Mouse (Mus musculus): ENCODE data around the gene Por. TPM values are rescaled to one million over a fixed set of nuclear protein-coding genes. Genes with fewer than 3 reads are reported as not detected.

Gene Por
- total RNA-seq (2014; rRNA removed; ENCODE audit: low replicate concordance) (71.7 and 85.6 TPM in 2 replicates), polyA plus RNA-seq (2015; fragmentation: Nextera tagmentation; extraction: Ambion mirVana) (44.9 and 45.0 TPM in 2 replicates)

GRCm38 (mm10) chr5:135669741-135670275 is at the start of gene Por:
Gene Por, plus strand, starts transcription at chr5:135670033.
- Histone ChIP-seq H3K27me3 (ENCODE audit: control insufficient read depth, insufficient read depth, low read length) (no peaks in the 10 kb centered on the region), H3K9ac (replicated peaks; ENCODE audit: low read depth, low read length) (no peak within 1 kb of the TSS), H3K4me1 (ENCODE audit: control insufficient read depth, insufficient read depth) (no peaks in the 10 kb centered on the region), H3K36me3 (replicated peaks; ENCODE audit: control insufficient read depth, insufficient read depth, low read length) (no peaks in the 10 kb centered on the region), H3K4me2 (ENCODE audit: low read depth, low read length) (no peak within 1 kb of the TSS), H3K4me3 (ENCODE audit: low read depth, low read length) (no peak within 1 kb of the TSS), H3K27ac (ENCODE audit: low read depth) (no peak within 1 kb of the TSS), H3K9me3 (replicated peaks; ENCODE audit: control insufficient read depth, low read length) (peaks cover 6% of the 10 kb centered on the region; the same call in 1 of the 2 replicates)
- ATAC-seq (ENCODE audit: insufficient read depth, low read depth) (peak; percentile 30; the same call in 1 of the 2 replicates), DNase-seq (ENCODE audit: low spot score) (no peak)
- TF ChIP-seq CTCF (IDR thresholded peaks at IDR 0.05; ENCODE audit: low read depth) (no peak), EP300 (IDR thresholded peaks at IDR 0.05; ENCODE audit: low read depth) (no peak)
- WGBS = 30% methylated on average over 9 of the region's 9 CpGs

- 78% methylated on average over 9 of the region's 9 CpGs for WGBS
- no peak for TF ChIP-seq EP300 (IDR thresholded peaks at IDR 0.05; ENCODE audit: low read depth)
- TF ChIP-seq CTCF (IDR thresholded peaks at IDR 0.05; ENCODE audit: low read depth) = no peak
- DNase-seq (ENCODE audit: low spot score) (no peak), ATAC-seq (ENCODE audit: insufficient read depth, low read depth) (no peak)
- Histone ChIP-seq H3K9ac (replicated peaks; ENCODE audit: low read depth, low read length) (no peak overlapping the region), H3K36me3 (replicated peaks; ENCODE audit: control insufficient read depth, insufficient read depth, low read length) (no peaks in the 10 kb centered on the region), H3K9me3 (replicated peaks; ENCODE audit: control insufficient read depth, low read length) (no peaks in the 10 kb centered on the region), H3K27me3 (ENCODE audit: control insufficient read depth, insufficient read depth, low read length) (no peaks in the 10 kb centered on the region), H3K4me2 (ENCODE audit: low read depth, low read length) (no peak overlapping the region), H3K27ac (ENCODE audit: low read depth) (no peak overlapping the region), H3K4me3 (ENCODE audit: low read depth, low read length) (no peak overlapping the region), H3K4me1 (ENCODE audit: control insufficient read depth, insufficient read depth) (no peaks in the 10 kb centered on the region)
These were observed 49.3 kb upstream of the Por start for GRCm38 (mm10) chr5:135620526-135620925.

GRCm38 (mm10) chr5:135621725-135622124 is 48.1 kb upstream of the Por start:
- H3K4me1 ChIP-seq (ENCODE audit: control insufficient read depth, insufficient read depth) = no peaks in the 10 kb centered on the region
- no peaks in the 10 kb centered on the region for H3K27me3 ChIP-seq (ENCODE audit: control insufficient read depth, insufficient read depth, low read length)
- no peaks in the 10 kb centered on the region for H3K36me3 ChIP-seq (replicated peaks; ENCODE audit: control insufficient read depth, insufficient read depth, low read length)
- no peak overlapping the region for H3K4me2 ChIP-seq (ENCODE audit: low read depth, low read length)
- no peak for ATAC-seq (ENCODE audit: insufficient read depth, low read depth)
- no peak for DNase-seq (ENCODE audit: low spot score)
- H3K4me3 ChIP-seq (ENCODE audit: low read depth, low read length) = no peak overlapping the region
- H3K9me3 ChIP-seq (replicated peaks; ENCODE audit: control insufficient read depth, low read length) = no peaks in the 10 kb centered on the region
- 63% methylated on average over 10 of the region's 10 CpGs for WGBS
- no peak for TF ChIP-seq EP300 (IDR thresholded peaks at IDR 0.05; ENCODE audit: low read depth)
- TF ChIP-seq CTCF (IDR thresholded peaks at IDR 0.05; ENCODE audit: low read depth) = no peak
- H3K9ac ChIP-seq (replicated peaks; ENCODE audit: low read depth, low read length) = no peak overlapping the region
- H3K27ac ChIP-seq (ENCODE audit: low read depth) = no peak overlapping the region

GRCm38 (mm10) chr5:135623006-135623563 is 46.7 kb upstream of the Por start:
- Histone ChIP-seq H3K36me3 (replicated peaks; ENCODE audit: control insufficient read depth, insufficient read depth, low read length) (no peaks in the 10 kb centered on the region), H3K9ac (replicated peaks; ENCODE audit: low read depth, low read length) (no peak overlapping the region), H3K4me1 (ENCODE audit: control insufficient read depth, insufficient read depth) (no peaks in the 10 kb centered on the region), H3K27ac (ENCODE audit: low read depth) (peak overlapping the region; percentile 20; the same call in 1 of the 2 replicates), H3K9me3 (replicated peaks; ENCODE audit: control insufficient read depth, low read length) (no peaks in the 10 kb centered on the region), H3K27me3 (ENCODE audit: control insufficient read depth, insufficient read depth, low read length) (no peaks in the 10 kb centered on the region), H3K4me2 (ENCODE audit: low read depth, low read length) (no peak overlapping the region), H3K4me3 (ENCODE audit: low read depth, low read length) (no peak overlapping the region)
- TF ChIP-seq EP300 (IDR thresholded peaks at IDR 0.05; ENCODE audit: low read depth) (no peak), CTCF (IDR thresholded peaks at IDR 0.05; ENCODE audit: low read depth) (no peak)
- ATAC-seq (ENCODE audit: insufficient read depth, low read depth) (no peak), DNase-seq (ENCODE audit: low spot score) (no peak)
- WGBS = 80% methylated on average over 18 of the region's 18 CpGs

- DNase-seq (ENCODE audit: low spot score) (no peak), ATAC-seq (ENCODE audit: insufficient read depth, low read depth) (no peak)
- Histone ChIP-seq H3K9me3 (replicated peaks; ENCODE audit: control insufficient read depth, low read length) (no peaks in the 10 kb centered on the region), H3K36me3 (replicated peaks; ENCODE audit: control insufficient read depth, insufficient read depth, low read length) (no peaks in the 10 kb centered on the region), H3K27ac (ENCODE audit: low read depth) (no peak overlapping the region), H3K9ac (replicated peaks; ENCODE audit: low read depth, low read length) (no peak overlapping the region), H3K27me3 (ENCODE audit: control insufficient read depth, insufficient read depth, low read length) (no peaks in the 10 kb centered on the region), H3K4me1 (ENCODE audit: control insufficient read depth, insufficient read depth) (peaks cover 13% of the 10 kb centered on the region), H3K4me2 (ENCODE audit: low read depth, low read length) (0 out of 2 replicates have a peak overlapping the region, but pooled peaks have one; percentile 21), H3K4me3 (ENCODE audit: low read depth, low read length) (no peak overlapping the region)
- no peak for TF ChIP-seq CTCF (IDR thresholded peaks at IDR 0.05; ENCODE audit: low read depth)
- TF ChIP-seq EP300 (IDR thresholded peaks at IDR 0.05; ENCODE audit: low read depth) = no peak
- 44% methylated on average over 10 of the region's 10 CpGs for WGBS
These were observed 40.9 kb upstream of the Por start for GRCm38 (mm10) chr5:135628916-135629315.

Data from heart, postnatal 0 days (tissue).